7 mouse cellular contexts compared by ENCODE assay signal in the genomic region with DNA sequence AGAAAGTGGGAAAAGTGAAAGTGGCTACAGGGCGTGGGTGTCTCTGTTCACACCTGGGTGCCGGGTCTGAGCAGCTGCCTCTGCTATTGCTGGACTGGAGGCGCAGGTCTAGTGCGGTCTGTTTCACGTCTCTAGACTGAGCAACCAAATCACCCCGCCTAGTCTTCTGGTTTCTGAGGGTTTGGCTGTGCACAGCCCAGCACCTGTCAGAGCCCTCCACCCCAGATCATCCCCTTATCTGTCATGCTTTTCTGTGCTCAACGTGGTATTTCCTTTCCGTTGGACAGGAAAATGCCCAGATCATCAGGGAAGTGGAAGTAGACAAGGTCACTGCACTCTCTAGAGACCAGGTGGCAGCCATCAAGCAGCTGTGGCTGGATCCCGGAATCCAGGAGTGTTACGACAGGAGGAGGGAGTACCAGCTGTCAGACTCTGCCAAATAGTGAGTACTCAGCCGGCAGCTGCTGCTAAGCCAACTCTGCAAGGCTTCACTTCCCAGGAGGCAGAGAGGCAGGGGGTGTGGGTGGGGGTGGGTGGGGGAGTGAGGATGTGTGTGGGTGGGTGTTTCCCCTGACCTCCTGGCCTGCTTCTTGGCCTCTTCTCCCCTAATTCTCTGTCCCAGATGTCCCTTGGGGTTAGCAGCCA.
A peak's percentile ranks its signal among the peaks of the same experiment; 100 is the strongest.
DNase-seq lines count a peak whose midpoint lies in the region; ATAC-seq lines count a peak whose summit lies in the region.

No protein-coding gene starts in this region.

- H3K36me3 ChIP-seq in heart, embryonic 16.5 days (ENCODE audit: control insufficient read depth, insufficient read depth) = no peaks in the 10 kb centered on the region

- H3K4me1 ChIP-seq in heart, embryonic 16.5 days (ENCODE audit: control insufficient read depth, insufficient read depth, low read length) = peaks cover 4% of the 10 kb centered on the region; the same call in 1 of the 2 replicates

- no peaks in the 10 kb centered on the region for H3K9me3 ChIP-seq in heart, embryonic 16.5 days (replicated peaks; ENCODE audit: control insufficient read depth, low read length)

- DNase-seq in ES-CJ7 (ENCODE audit: low read depth, low spot score) = peak; percentile 18
- DNase-seq in brain, adult 2 months (ENCODE audit: low read depth, low spot score) = peak; percentile 49
- peak; percentile 43 for DNase-seq in lung, postnatal 14 days
- no peak for DNase-seq in spleen, postnatal 36 days (ENCODE audit: low spot score in 2 of 2)
- no peak for DNase-seq in right cerebral cortex, postnatal 14 days
- DNase-seq in cerebellum, adult 11 months = no peak

- 0 out of 2 replicates have a peak, but pooled peaks have one; percentile 41 for ATAC-seq in heart, embryonic 16.5 days (replicated peaks; ENCODE audit: extremely low read depth, insufficient read depth, low FRiP score)

- no peaks in the 10 kb centered on the region for H3K27me3 ChIP-seq in heart, embryonic 16.5 days (ENCODE audit: control insufficient read depth, insufficient read depth, low read length)

- H3K9ac ChIP-seq in heart, embryonic 16.5 days (ENCODE audit: low read length) = no peak overlapping the region

- H3K27ac ChIP-seq in heart, embryonic 16.5 days (ENCODE audit: low read length) = no peak overlapping the region

- no peak overlapping the region for H3K4me3 ChIP-seq in heart, embryonic 16.5 days (ENCODE audit: low read length)

- WGBS in heart, embryonic 16.5 days = 32% methylated on average over 11 of the region's 11 CpGs

- peak overlapping the region; percentile 31 for H3K4me2 ChIP-seq in heart, embryonic 16.5 days (ENCODE audit: low read depth, low read length)

Comparison
In these comparisons a context has a peak if more than half of its experiments do, and no peak if none do; other contexts are left out.
1. DNase-seq: peak in ES-CJ7 (single experiment), brain, adult 2 months (single experiment) and lung, postnatal 14 days (single experiment); none in spleen, postnatal 36 days (0 of 2), right cerebral cortex, postnatal 14 days (single experiment) and cerebellum, adult 11 months (single experiment).